Mouse (Mus musculus): Measurements from ENCODE around the gene Atp2c1. TPM values are rescaled to one million over a fixed set of nuclear protein-coding genes. Genes with fewer than 3 reads are reported as not detected.

The Atp2c1 gene
- total and polyA plus RNA-seq, 3 experiments: 26.6 to 62.9 (median 57.7) TPM

DNA sequence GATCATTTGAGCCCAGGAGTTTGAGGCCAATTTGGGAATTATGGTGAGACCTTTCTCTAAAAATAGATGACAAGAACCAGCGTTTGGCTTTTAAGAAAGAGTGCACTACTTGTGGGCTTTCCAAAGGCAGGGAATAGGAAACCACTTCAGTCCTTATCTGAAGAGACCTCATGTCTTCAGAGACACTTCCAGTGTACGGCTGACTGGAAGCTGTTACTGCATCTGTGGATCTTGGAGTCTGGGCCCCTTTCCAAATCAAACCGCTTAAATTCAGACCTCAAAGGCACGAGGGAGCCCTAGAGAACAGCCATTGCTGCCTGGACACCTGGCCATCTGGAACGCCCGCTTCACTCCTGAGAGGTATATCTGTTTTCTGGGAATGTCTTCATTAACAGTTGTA, 22.0 kb upstream of the Atp2c1 start:
- Histone ChIP-seq H3K36me3 (ENCODE audit: control insufficient read depth, insufficient read depth, low read length) (no peaks in the 10 kb centered on the region), H3K4me3 (no peak overlapping the region), H3K27ac (no peak overlapping the region), H3K9ac (ENCODE audit: low read depth, low read length) (no peak overlapping the region), H3K4me1 (ENCODE audit: control insufficient read depth, insufficient read depth, low read length) (no peaks in the 10 kb centered on the region), H3K79me2 (replicated peaks; ENCODE audit: control insufficient read depth, insufficient read depth, low read length) (no peaks in the 10 kb centered on the region), H3K27me3 (ENCODE audit: control insufficient read depth, insufficient read depth, low read length) (no peaks in the 10 kb centered on the region)
- WGBS: 33% methylated on average over 6 of the region's 6 CpGs
- TF ChIP-seq CTCF (IDR thresholded peaks at IDR 0.05): no peak
- TF ChIP-seq EP300 (IDR thresholded peaks at IDR 0.05; ENCODE audit: insufficient read depth, low read depth, low read length): no peak
- TF ChIP-seq POLR2A (IDR thresholded peaks at IDR 0.05; ENCODE audit: insufficient read depth, low read depth, low read length): no peak
- no peak for DNase-seq
- intact Hi-C loops (cut with DNase I): no loop called here

DNA sequence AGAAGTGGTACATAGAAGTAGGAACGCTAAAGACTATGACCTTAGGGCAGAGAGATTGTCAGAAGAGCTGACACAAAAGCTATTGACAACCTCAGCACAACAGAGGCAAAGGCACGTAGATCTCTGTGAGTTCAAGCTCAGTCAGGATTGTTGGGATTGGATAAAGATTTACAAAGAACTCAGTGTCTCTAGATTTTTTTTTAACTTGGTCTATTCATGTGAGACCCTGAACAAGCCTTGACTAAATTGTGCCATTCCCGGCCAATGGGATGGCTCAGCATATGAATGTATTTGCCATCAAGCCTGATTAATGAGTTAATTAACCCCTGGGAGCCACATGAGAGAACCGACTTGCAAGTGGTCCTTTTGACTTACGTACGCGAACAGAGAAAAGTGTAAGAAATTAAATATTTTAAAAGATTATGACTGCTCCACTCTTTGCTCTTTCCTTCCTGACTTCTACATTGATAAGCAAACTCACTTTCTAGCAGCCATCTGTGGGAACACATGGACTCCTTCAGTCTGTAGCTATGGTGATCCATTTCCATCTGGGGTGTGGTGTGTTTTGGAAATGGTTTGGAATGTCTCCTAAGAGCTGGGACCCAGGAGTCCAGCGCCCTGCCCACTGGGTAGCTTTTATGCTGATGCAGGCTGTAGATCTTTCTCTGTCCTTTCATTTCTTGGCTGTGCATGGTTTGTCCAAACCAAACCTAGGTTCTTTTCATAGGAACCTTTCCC, 17.1 kb upstream of the Atp2c1 start:
- Histone ChIP-seq H3K9ac (ENCODE audit: low read depth, low read length) (no peak overlapping the region), H3K79me2 (replicated peaks; ENCODE audit: control insufficient read depth, insufficient read depth, low read length) (no peaks in the 10 kb centered on the region), H3K4me1 (ENCODE audit: control insufficient read depth, insufficient read depth, low read length) (no peaks in the 10 kb centered on the region), H3K4me3 (no peak overlapping the region), H3K27me3 (ENCODE audit: control insufficient read depth, insufficient read depth, low read length) (no peaks in the 10 kb centered on the region), H3K36me3 (ENCODE audit: control insufficient read depth, insufficient read depth, low read length) (no peaks in the 10 kb centered on the region), H3K27ac (no peak overlapping the region)
- TF ChIP-seq EP300 (IDR thresholded peaks at IDR 0.05; ENCODE audit: insufficient read depth, low read depth, low read length): no peak
- no peak for TF ChIP-seq CTCF (IDR thresholded peaks at IDR 0.05)
- no peak for TF ChIP-seq POLR2A (IDR thresholded peaks at IDR 0.05; ENCODE audit: insufficient read depth, low read depth, low read length)
- DNase-seq: no peak
- intact Hi-C loops (cut with DNase I): no loop called here
- 82% methylated on average over 8 of the region's 8 CpGs for WGBS

DNA sequence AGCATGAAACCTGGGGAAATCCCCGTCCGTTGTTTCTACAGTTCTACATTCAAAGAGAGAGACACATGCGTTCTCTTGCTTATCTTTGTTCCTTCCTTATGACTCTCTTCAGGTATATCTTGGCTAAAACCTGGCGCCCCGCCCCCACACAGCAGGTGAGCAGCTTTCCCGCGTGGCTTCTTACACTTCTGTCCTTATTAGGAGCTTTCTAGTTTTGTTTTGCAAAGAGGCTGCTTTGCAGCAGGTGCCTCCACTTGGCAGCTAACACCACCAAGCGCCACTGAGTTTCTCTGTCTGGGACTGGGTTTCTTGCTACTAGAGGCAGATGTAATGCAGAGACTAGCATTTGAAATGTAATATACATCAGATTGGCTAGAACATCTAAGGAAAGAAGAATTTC, 10.4 kb upstream of the Atp2c1 start:
- Histone ChIP-seq H3K4me1 (ENCODE audit: control insufficient read depth, insufficient read depth, low read length) (peaks cover 1% of the 10 kb centered on the region; the same call in 1 of the 2 replicates), H3K27ac (no peak overlapping the region), H3K36me3 (ENCODE audit: control insufficient read depth, insufficient read depth, low read length) (peaks cover 2% of the 10 kb centered on the region; the same call in 1 of the 2 replicates), H3K79me2 (replicated peaks; ENCODE audit: control insufficient read depth, insufficient read depth, low read length) (no peaks in the 10 kb centered on the region), H3K9ac (ENCODE audit: low read depth, low read length) (no peak overlapping the region), H3K27me3 (ENCODE audit: control insufficient read depth, insufficient read depth, low read length) (no peaks in the 10 kb centered on the region), H3K4me3 (no peak overlapping the region)
- no peak for DNase-seq
- TF ChIP-seq CTCF (IDR thresholded peaks at IDR 0.05) (no peak), EP300 (IDR thresholded peaks at IDR 0.05; ENCODE audit: insufficient read depth, low read depth, low read length) (no peak), POLR2A (IDR thresholded peaks at IDR 0.05; ENCODE audit: insufficient read depth, low read depth, low read length) (no peak)
- 53% methylated on average over 8 of the region's 8 CpGs for WGBS
- intact Hi-C loops (cut with DNase I): no loop called here

DNA sequence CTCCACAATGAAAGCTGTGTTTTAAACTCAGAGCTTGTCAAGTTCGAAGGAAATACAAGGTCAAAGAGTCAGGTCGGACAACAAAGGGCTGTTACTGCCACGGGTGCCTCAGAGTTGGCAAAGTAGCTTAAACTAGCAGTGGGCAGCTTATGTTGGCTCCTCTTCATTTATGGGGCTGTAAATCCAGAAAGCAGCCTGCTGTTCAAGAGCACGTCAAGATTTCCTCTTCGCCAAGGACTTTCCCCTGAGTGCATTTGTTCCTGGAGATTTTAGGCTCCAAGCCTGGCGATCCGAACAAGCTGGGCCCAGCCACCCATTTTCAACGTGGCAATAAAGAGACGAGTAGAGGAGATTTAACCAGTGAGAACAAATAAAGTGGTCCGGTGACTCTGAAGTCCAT, 9.8 kb upstream of the Atp2c1 start:
- 44% methylated on average over 10 of the region's 10 CpGs for WGBS
- peak overlapping the region; percentile 64 for H3K27ac ChIP-seq
- no peaks in the 10 kb centered on the region for H3K79me2 ChIP-seq (replicated peaks; ENCODE audit: control insufficient read depth, insufficient read depth, low read length)
- TF ChIP-seq EP300 (IDR thresholded peaks at IDR 0.05; ENCODE audit: insufficient read depth, low read depth, low read length) (no peak), POLR2A (IDR thresholded peaks at IDR 0.05; ENCODE audit: insufficient read depth, low read depth, low read length) (no peak), CTCF (IDR thresholded peaks at IDR 0.05) (no peak)
- H3K27me3 ChIP-seq (ENCODE audit: control insufficient read depth, insufficient read depth, low read length): no peaks in the 10 kb centered on the region
- no peak overlapping the region for H3K9ac ChIP-seq (ENCODE audit: low read depth, low read length)
- intact Hi-C loops (cut with DNase I): no loop called here
- peaks cover 1% of the 10 kb centered on the region; the same call in 1 of the 2 replicates for H3K4me1 ChIP-seq (ENCODE audit: control insufficient read depth, insufficient read depth, low read length)
- no peak for DNase-seq
- no peak overlapping the region for H3K4me3 ChIP-seq
- peaks cover 2% of the 10 kb centered on the region; the same call in 1 of the 2 replicates for H3K36me3 ChIP-seq (ENCODE audit: control insufficient read depth, insufficient read depth, low read length)

DNA sequence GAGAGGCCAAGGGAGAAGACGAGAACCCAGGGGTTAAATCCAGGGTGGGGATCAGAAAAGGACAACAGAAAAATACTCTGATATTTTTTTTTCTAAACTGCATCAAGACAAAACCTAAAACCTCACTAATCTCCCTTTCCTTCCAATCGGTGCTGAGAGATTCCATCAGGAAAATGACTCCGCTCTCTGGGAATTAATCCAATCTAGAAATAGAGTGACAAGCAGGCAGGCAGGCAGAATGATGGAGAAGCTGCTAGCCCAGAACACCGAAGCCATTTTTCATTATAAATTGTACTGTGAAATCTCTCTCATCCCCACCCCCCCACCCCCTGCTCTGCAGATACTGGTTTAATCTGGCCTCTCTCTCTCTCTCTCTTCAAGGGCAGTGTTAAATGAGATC, 1.8 kb downstream of the Atp2c1 start:
- no peaks in the 10 kb centered on the region for H3K79me2 ChIP-seq (replicated peaks; ENCODE audit: control insufficient read depth, insufficient read depth, low read length)

DNA sequence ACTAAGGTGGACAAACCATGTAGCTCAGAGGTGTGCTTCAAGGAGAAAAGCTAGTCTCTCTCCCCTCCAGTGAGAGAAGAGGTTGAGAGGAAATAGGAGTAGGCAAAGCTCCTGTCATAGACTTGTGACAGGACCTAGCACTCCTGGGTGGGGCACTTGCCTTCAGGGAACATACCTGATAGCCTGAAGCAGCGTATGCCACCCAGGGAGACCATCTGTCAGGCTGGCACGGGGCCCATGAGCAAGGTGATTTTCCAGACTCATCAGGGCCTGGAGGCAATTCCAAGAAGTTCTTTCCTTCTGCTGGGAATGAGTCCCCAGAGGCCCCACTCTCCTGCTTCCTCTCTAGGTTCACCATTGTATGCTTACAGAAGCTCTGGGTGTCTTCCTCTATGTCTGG, 4.1 kb downstream of the Atp2c1 start:
- H3K9ac ChIP-seq (ENCODE audit: low read depth, low read length): no peak overlapping the region
- no peak for TF ChIP-seq EP300 (IDR thresholded peaks at IDR 0.05; ENCODE audit: insufficient read depth, low read depth, low read length)
- H3K4me1 ChIP-seq (ENCODE audit: control insufficient read depth, insufficient read depth, low read length): peaks cover 3% of the 10 kb centered on the region; the same call in 1 of the 2 replicates
- no peaks in the 10 kb centered on the region for H3K36me3 ChIP-seq (ENCODE audit: control insufficient read depth, insufficient read depth, low read length)
- no peak overlapping the region for H3K4me3 ChIP-seq
- H3K27ac ChIP-seq: no peak overlapping the region
- WGBS: 50% methylated on average over 2 of the region's 2 CpGs
- DNase-seq: no peak
- intact Hi-C loops (cut with DNase I): loop anchor here (5.0 kb wide), 1 partner anchor 94 kb away; no protein-coding TSS in a partner anchor
- H3K27me3 ChIP-seq (ENCODE audit: control insufficient read depth, insufficient read depth, low read length): no peaks in the 10 kb centered on the region
- no peaks in the 10 kb centered on the region for H3K79me2 ChIP-seq (replicated peaks; ENCODE audit: control insufficient read depth, insufficient read depth, low read length)

More for the DNA sequence above, 1.8 kb downstream of the Atp2c1 start:
- Histone ChIP-seq H3K27ac (no peak overlapping the region), H3K27me3 (ENCODE audit: control insufficient read depth, insufficient read depth, low read length) (no peaks in the 10 kb centered on the region), H3K36me3 (ENCODE audit: control insufficient read depth, insufficient read depth, low read length) (no peaks in the 10 kb centered on the region), H3K9ac (ENCODE audit: low read depth, low read length) (no peak overlapping the region), H3K4me3 (no peak overlapping the region), H3K4me1 (ENCODE audit: control insufficient read depth, insufficient read depth, low read length) (peaks cover 3% of the 10 kb centered on the region; the same call in 1 of the 2 replicates)
- 28% methylated on average over 4 of the region's 4 CpGs for WGBS
- no peak for DNase-seq
- intact Hi-C loops (cut with DNase I): no loop called here
- TF ChIP-seq EP300 (IDR thresholded peaks at IDR 0.05; ENCODE audit: insufficient read depth, low read depth, low read length) (no peak), POLR2A (IDR thresholded peaks at IDR 0.05; ENCODE audit: insufficient read depth, low read depth, low read length) (no peak), CTCF (IDR thresholded peaks at IDR 0.05) (no peak)

All from heart, adult 2 months (tissue).